Mouse (Mus musculus): ENCODE results near the gene Umps.

The Umps gene

GRCm38 (mm10) chr16:33933411-33933810, 33.4 kb downstream of the Umps start:
- intact Hi-C loops (cut with DNase I), result no loop called here

GRCm38 (mm10) chr16:33932126-33932525, 34.7 kb downstream of the Umps start:
- intact Hi-C loops (cut with DNase I), result no loop called here

GRCm38 (mm10) chr16:33931682-33932081, 35.2 kb downstream of the Umps start:
- intact Hi-C loops (cut with DNase I), result no loop called here

GRCm38 (mm10) chr16:33930785-33931184, 36.1 kb downstream of the Umps start:
- intact Hi-C loops (cut with DNase I), result no loop called here

GRCm38 (mm10) chr16:33928788-33929462, 37.9 kb downstream of the Umps start:
- intact Hi-C loops (cut with DNase I), result no loop called here

- intact Hi-C loops (cut with DNase I), result no loop called here
Measured at GRCm38 (mm10) chr16:33927263-33927824, 39.5 kb downstream of the Umps start.

GRCm38 (mm10) chr16:33923758-33924157, 43.1 kb downstream of the Umps start:
- intact Hi-C loops (cut with DNase I), result no loop called here

- intact Hi-C loops (cut with DNase I), result no loop called here
Measured at GRCm38 (mm10) chr16:33923001-33923316, 43.9 kb downstream of the Umps start.

- intact Hi-C loops (cut with DNase I), result no loop called here
Measured at GRCm38 (mm10) chr16:33922111-33923000, 44.5 kb downstream of the Umps start.

- intact Hi-C loops (cut with DNase I), result no loop called here
Measured at GRCm38 (mm10) chr16:33921514-33921913, 45.3 kb downstream of the Umps start.

GRCm38 (mm10) chr16:33917926-33918325, 48.9 kb downstream of the Umps start:
- intact Hi-C loops (cut with DNase I), result no loop called here

GRCm38 (mm10) chr16:33917390-33917789, 49.4 kb downstream of the Umps start:
- intact Hi-C loops (cut with DNase I), result no loop called here

GRCm38 (mm10) chr16:33916473-33917251, 50.2 kb downstream of the Umps start:
- intact Hi-C loops (cut with DNase I), result no loop called here

- intact Hi-C loops (cut with DNase I), result no loop called here
Measured at GRCm38 (mm10) chr16:33914997-33915396, 51.8 kb downstream of the Umps start.

GRCm38 (mm10) chr16:33908239-33908638, 58.6 kb downstream of the Umps start:
- intact Hi-C loops (cut with DNase I), result loop anchor here (5.0 kb wide), 1 partner anchor 39 kb away; no protein-coding TSS in a partner anchor

Data from adrenal gland (tissue).